Mouse (Mus musculus) lung, adult 2 months (tissue): ENCODE measurements around the gene Slfn3.

Source experiments
- CTCF ChIP-seq: fragments of 200-500 bp; IDR thresholded peaks from 2 replicates; pipeline ENCODE4 v1.5.1; 2011; ENCODE audit warnings: mild to moderate bottlenecking, low read length, control low read depth; ENCODE audit not compliant: insufficient read depth
- POLR2A ChIP-seq: fragments of 200-500 bp; IDR thresholded peaks from 2 replicates; pipeline ENCODE4 v1.6.1; 2011; ENCODE audit warnings: low read depth, mild to moderate bottlenecking, control low read depth, low read length, borderline replicate concordance; ENCODE audit errors: extremely low read depth

DNA sequence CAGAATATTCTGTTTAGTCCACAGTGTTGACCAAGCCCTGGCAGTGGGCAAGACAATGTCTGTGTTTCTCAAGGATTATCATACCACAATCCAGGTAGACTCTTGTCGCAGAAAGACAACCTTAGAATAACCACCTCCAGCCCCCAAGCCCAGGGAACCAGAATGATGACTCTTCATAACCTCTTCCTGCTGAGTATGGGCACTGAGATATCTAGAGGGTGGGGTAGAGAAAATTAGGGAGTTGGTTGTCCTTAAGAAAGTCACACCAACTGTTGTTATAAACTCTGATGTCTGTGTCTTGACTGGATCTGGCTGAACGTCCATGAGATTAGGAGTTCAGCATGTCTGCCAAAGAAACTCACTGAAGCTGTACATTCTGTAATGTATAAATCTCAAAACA is 47.3 kb downstream of the Slfn3 start:
- TF ChIP-seq POLR2A = no peak
- no peak for TF ChIP-seq CTCF
